Mouse (Mus musculus) testis, adult 2 months (tissue): ENCODE data around the gene Fgr.

Experiments used
- CTCF ChIP-seq: fragments of 200-500 bp; IDR thresholded peaks from 2 replicates; pipeline ENCODE4 v1.5.1; 2012; ENCODE audit warnings: low read depth, mild to moderate bottlenecking, inconsistent platforms, low read length, moderate library complexity; ENCODE audit not compliant: control insufficient read depth, insufficient read depth, insufficient replicate concordance
- POLR2A ChIP-seq: fragments of 200-500 bp; IDR thresholded peaks from 2 replicates; pipeline ENCODE4 v1.6.1; 2012; ENCODE audit warnings: low read depth, mild to moderate bottlenecking, inconsistent platforms, low read length, moderate library complexity; ENCODE audit not compliant: control insufficient read depth

GRCm38 (mm10) chr4:133027721-133028120 is 53.8 kb downstream of the Fgr start:
- TF ChIP-seq POLR2A (no peak), CTCF (no peak)
